Mouse (Mus musculus) adipocyte (in vitro differentiated cells): ENCODE results near the gene Phf8.
"Not testable (repeated sequence)": the region's sequence is repeated elsewhere in the genome, so short reads cannot be mapped to it uniquely, and the experiment has no call there.

Source experiments
- DNase-seq: peaks from one replicate; pipeline ENCODE4 v3.0.0-alpha.2; 2016; ENCODE audit warnings: low spot score

Gene Phf8

GRCm38 (mm10) chrX:151520458-151521322 lies at the start of gene Phf8:
TSS of gene Phf8 (plus strand) at chrX:151520672.
- peak; percentile 96 for DNase-seq

GRCm38 (mm10) chrX:151488128-151488527 lies 32.3 kb upstream of the Phf8 start:
- DNase-seq, result no peak

- not testable (repeated sequence) for DNase-seq
Measured at GRCm38 (mm10) chrX:151493269-151493668, 27.2 kb upstream of the Phf8 start.

- DNase-seq, result no peak
Measured at GRCm38 (mm10) chrX:151496596-151496995, 23.9 kb upstream of the Phf8 start.

- DNase-seq, result no peak
Measured at GRCm38 (mm10) chrX:151508536-151508935, 11.9 kb upstream of the Phf8 start.

- DNase-seq, result no peak
Measured at GRCm38 (mm10) chrX:151509906-151510305, 10.6 kb upstream of the Phf8 start.

- peak; percentile 71 for DNase-seq
Measured at GRCm38 (mm10) chrX:151513066-151513465, 7.4 kb upstream of the Phf8 start.

GRCm38 (mm10) chrX:151513694-151514093 lies 6.8 kb upstream of the Phf8 start:
- DNase-seq, result no peak

GRCm38 (mm10) chrX:151518181-151518580 lies 2.3 kb upstream of the Phf8 start:
- DNase-seq, result no peak

GRCm38 (mm10) chrX:151520127-151520457 lies 380 bp upstream of the Phf8 start:
- no peak for DNase-seq

GRCm38 (mm10) chrX:151521786-151522522 lies 1.5 kb downstream of the Phf8 start:
- DNase-seq, result peak; percentile 79

- DNase-seq, result no peak
Measured at GRCm38 (mm10) chrX:151553356-151553755, 32.9 kb downstream of the Phf8 start.

GRCm38 (mm10) chrX:151575166-151575565 lies 54.7 kb downstream of the Phf8 start:
- no peak for DNase-seq

- DNase-seq, result no peak
Measured at GRCm38 (mm10) chrX:151643386-151643785, 122.9 kb downstream of the Phf8 start.

GRCm38 (mm10) chrX:151653744-151654143 lies 133.3 kb downstream of the Phf8 start:
- no peak for DNase-seq

GRCm38 (mm10) chrX:151674492-151675171 lies 154.2 kb downstream of the Phf8 start:
- no peak for DNase-seq
